Mouse (Mus musculus) lung, postnatal 0 days (tissue): ENCODE measurements around the gene Gm28729. TPM values are rescaled to one million over a fixed set of nuclear protein-coding genes. Genes with fewer than 3 reads are reported as not detected.

Experiments used
- ATAC-seq: fragments of 200-750 bp; cut with Nextera tagmentation; 2 replicates; pipeline ENCODE4 v1.8.0; 2017; ENCODE audit warnings: moderate library complexity
- DNase-seq: peaks from one replicate; pipeline ENCODE4 v3.0.0-alpha.2; 2016; ENCODE audit warnings: low spot score
- H3K27ac ChIP-seq: fragments of 300-500 bp; sonication (generic); 2 replicates; pipeline ENCODE4 v1.5.1; 2014; ENCODE audit warnings: antibody characterized with exemption, mild to moderate bottlenecking, low read length, mixed read lengths
- H3K27me3 ChIP-seq: fragments of 300-500 bp; sonication (generic); replicated peaks from 2 replicates; pipeline ENCODE4 v1.6.1; 2014; ENCODE audit warnings: low read length, mixed read lengths; ENCODE audit not compliant: insufficient read depth
- H3K36me3 ChIP-seq: fragments of 300-500 bp; sonication (generic); 2 replicates; pipeline ENCODE4 v1.6.1; 2014; ENCODE audit warnings: low read length, mixed read lengths; ENCODE audit not compliant: insufficient read depth
- H3K4me1 ChIP-seq: fragments of 300-500 bp; sonication (generic); 2 replicates; pipeline ENCODE4 v1.6.1; 2014; ENCODE audit warnings: antibody characterized with exemption, low read depth, low read length, mixed read lengths; ENCODE audit not compliant: insufficient read depth
- H3K4me2 ChIP-seq: fragments of 300-500 bp; sonication (generic); replicated peaks from 2 replicates; pipeline ENCODE4 v1.6.1; 2014; ENCODE audit warnings: low read depth, mild to moderate bottlenecking, low read length, moderate library complexity, mixed read lengths
- H3K4me3 ChIP-seq: fragments of 300-500 bp; sonication (generic); 2 replicates; pipeline ENCODE4 v1.5.1; 2014; ENCODE audit warnings: low read depth, low read length
- H3K9ac ChIP-seq: fragments of 300-500 bp; sonication (generic); replicated peaks from 2 replicates; pipeline ENCODE4 v1.6.1; 2014; ENCODE audit warnings: low read depth, mild to moderate bottlenecking
- H3K9me3 ChIP-seq: fragments of 300-500 bp; sonication (generic); 2 replicates; pipeline ENCODE4 v1.6.1; 2016; ENCODE audit warnings: low read length, mixed read lengths
- CTCF ChIP-seq: IDR thresholded peaks from 2 replicates; pipeline ENCODE4 v1.5.1; 2016; ENCODE audit warnings: antibody characterized with exemption, mild to moderate bottlenecking
- EP300 ChIP-seq: IDR thresholded peaks from 2 replicates; pipeline ENCODE4 v1.6.1; 2016; ENCODE audit warnings: antibody characterized with exemption, mild to moderate bottlenecking, control low read depth
- WGBS: fragments of 180-500 bp; shearing (Covaris S2); extraction: QIAGEN DNeasy Blood & Tissue Kit; methylation state at CpG from one replicate; pipeline ENCODE4 v1.1.7; 2014; 5-methylcytosine and 5-hydroxymethylcytosine counted together
- polyA plus RNA-seq: library from polyadenylated mRNA; unstranded; fragments of >200 nt; fragmentation: Nextera tagmentation; extraction: Ambion mirVana; gene quantifications from 2 replicates; pipeline ENCODE4 v1.2.1, GENCODE M21; 2015

Gene Gm28729
- 2.7 and 4.4 TPM in 2 replicates for polyA plus RNA-seq

DNA sequence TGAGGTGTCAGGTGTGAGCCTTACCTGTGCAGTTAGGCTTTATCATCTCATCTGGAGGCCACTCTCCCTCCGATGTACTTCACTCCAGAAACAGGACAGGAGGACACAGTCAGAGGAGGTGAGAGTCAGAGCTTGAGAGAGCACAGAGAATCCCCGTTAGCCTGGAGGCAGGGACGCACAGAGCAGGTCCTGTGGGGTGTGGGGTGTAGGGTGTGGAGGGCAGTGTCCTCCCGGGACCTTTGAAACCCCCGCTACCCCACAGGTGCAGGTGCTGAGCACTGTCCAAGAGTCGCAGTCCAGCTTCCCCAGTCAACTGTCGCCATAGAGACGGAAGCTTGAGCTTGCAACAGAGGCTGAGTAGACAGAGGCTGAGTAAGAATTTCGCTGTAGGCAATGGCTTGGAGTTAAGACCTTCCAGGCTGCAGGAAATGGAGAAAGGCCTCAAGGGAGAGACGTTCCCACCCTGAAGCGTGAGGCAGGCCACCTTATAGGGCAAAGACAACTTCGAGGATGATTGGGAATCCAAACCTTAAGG is at the start of gene Gm28729:
TSS of gene Gm28729 (minus strand) at position 293 of the 535 bp plus-strand sequence.
- 46% methylated on average over 12 of the region's 12 CpGs for WGBS
- DNase-seq = no peak

DNA sequence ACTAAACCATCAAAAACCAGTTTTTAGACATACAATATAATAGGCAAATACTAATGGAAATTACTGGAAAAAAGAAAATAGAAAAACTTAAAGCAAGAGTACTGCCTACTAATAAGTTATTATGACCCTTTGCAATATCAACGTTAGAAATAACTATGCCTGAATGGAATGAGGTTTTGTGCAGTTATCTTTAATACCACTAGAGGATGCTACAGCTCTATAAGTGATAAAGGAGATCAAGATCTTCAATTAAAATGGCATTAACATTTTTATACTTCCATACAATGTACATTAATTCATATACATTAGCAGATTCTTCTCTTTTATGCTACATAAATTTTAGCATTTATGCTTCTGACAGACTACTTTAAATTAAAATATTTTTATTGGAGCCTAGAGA is 48.2 kb upstream of the Gm28729 start:
- no peak overlapping the region for H3K27ac ChIP-seq
- H3K4me1 ChIP-seq = no peaks in the 10 kb centered on the region
- no peak overlapping the region for H3K4me3 ChIP-seq
- WGBS = 0% methylated on average over 1 of the region's 1 CpGs
- DNase-seq (peak; percentile 65), ATAC-seq (no peak)
- H3K9me3 ChIP-seq = no peaks in the 10 kb centered on the region
- no peak overlapping the region for H3K9ac ChIP-seq
- H3K4me2 ChIP-seq = no peak overlapping the region
- peaks cover 11% of the 10 kb centered on the region for H3K36me3 ChIP-seq
- TF ChIP-seq EP300 (no peak), CTCF (peak; percentile 91)
- H3K27me3 ChIP-seq = no peaks in the 10 kb centered on the region

More for the DNA sequence above, at the start of gene Gm28729:
- no peak within 1 kb of the TSS for H3K27ac ChIP-seq
- no peak for TF ChIP-seq EP300
- no peak for TF ChIP-seq CTCF
- no peaks in the 10 kb centered on the region for H3K9me3 ChIP-seq
- no peak within 1 kb of the TSS for H3K4me3 ChIP-seq
- H3K9ac ChIP-seq = no peak within 1 kb of the TSS
- ATAC-seq = peak; percentile 46
- H3K36me3 ChIP-seq = no peaks in the 10 kb centered on the region
- no peaks in the 10 kb centered on the region for H3K27me3 ChIP-seq
- H3K4me2 ChIP-seq = no peak within 1 kb of the TSS
- H3K4me1 ChIP-seq = no peaks in the 10 kb centered on the region

DNA sequence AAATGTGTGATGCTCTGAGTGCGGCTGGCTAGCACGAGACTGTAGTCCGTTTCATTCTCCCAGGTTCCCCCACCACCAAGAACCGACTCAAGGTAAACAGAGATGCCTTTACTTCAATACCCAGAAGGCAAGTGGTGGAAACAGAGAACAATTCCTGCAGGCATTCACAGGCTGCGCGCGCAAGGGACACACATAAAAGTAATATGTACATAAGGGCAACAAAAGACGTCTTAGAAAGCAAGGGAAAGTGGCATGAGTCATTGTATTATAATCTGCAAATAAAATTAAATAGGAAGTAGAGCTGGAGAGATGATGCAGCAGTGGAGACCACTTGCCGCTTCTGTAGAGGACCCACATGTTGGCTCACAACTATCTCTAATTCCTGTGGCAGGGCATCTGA is 47.7 kb upstream of the Gm28729 start:
- no peaks in the 10 kb centered on the region for H3K4me1 ChIP-seq
- no peak overlapping the region for H3K9ac ChIP-seq
- ATAC-seq (no peak), DNase-seq (no peak)
- H3K9me3 ChIP-seq = no peaks in the 10 kb centered on the region
- no peak overlapping the region for H3K27ac ChIP-seq
- no peak overlapping the region for H3K4me2 ChIP-seq
- H3K4me3 ChIP-seq = no peak overlapping the region
- no peaks in the 10 kb centered on the region for H3K27me3 ChIP-seq
- peaks cover 11% of the 10 kb centered on the region for H3K36me3 ChIP-seq
- TF ChIP-seq EP300 (no peak), CTCF (no peak)
- 82% methylated on average over 9 of the region's 9 CpGs for WGBS

DNA sequence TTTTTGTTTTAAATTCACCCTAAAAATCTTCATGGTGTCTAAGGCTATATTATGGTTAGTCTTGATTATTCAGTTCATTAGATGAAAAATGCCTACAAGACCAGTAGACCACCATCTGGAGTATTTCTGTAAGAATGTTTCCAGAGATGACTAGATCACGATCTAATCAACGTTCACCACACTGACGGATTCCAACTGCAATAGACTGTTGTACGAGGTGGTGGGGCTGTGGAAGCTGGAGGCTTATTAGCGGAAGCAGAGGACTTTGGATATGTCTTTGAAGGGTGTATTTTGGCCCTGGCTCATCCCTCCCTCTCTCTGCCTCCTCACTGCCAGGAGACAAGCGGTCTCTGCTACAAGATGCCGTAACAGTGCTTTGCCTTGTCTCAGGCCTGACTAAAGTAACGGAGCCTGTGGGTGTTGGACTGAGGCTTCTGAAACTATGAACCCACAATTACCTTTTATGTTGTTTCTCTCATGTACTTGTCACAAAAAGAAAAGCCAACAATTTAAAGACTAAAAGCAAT is 41.5 kb upstream of the Gm28729 start:
- WGBS = 77% methylated on average over 8 of the region's 8 CpGs
- TF ChIP-seq EP300 = no peak
- TF ChIP-seq CTCF = no peak
- Histone ChIP-seq H3K9me3 (no peaks in the 10 kb centered on the region), H3K4me3 (no peak overlapping the region), H3K4me2 (no peak overlapping the region), H3K27me3 (no peaks in the 10 kb centered on the region), H3K9ac (no peak overlapping the region), H3K4me1 (no peaks in the 10 kb centered on the region), H3K36me3 (peaks cover 13% of the 10 kb centered on the region), H3K27ac (no peak overlapping the region)
- DNase-seq (no peak), ATAC-seq (no peak)

DNA sequence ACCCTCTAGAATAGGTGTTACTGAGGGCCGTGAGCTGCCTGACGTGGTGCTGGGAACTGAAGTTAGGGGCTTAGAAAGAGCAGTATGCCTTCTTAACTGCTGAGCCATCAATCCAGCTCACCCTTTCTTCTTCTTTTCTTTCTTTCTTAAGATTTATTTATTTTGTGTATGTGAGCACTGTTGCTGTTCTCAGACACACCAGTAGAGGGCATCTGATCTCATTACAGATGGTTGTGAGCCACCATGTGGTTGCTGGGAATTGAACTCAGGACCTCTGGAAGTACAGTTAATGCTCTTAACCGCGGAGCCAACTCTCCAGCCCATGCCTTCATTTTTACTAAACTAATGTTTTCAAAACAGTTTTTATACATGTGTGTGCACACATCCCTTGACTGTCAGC is 38.4 kb upstream of the Gm28729 start:
- no peak for TF ChIP-seq EP300
- TF ChIP-seq CTCF = no peak
- no peaks in the 10 kb centered on the region for H3K4me1 ChIP-seq
- H3K36me3 ChIP-seq = peaks cover 23% of the 10 kb centered on the region; the same call in 1 of the 2 replicates
- H3K9ac ChIP-seq = no peak overlapping the region
- no peaks in the 10 kb centered on the region for H3K27me3 ChIP-seq
- H3K27ac ChIP-seq = no peak overlapping the region
- no peak overlapping the region for H3K4me3 ChIP-seq
- H3K9me3 ChIP-seq = no peaks in the 10 kb centered on the region
- no peak overlapping the region for H3K4me2 ChIP-seq
- ATAC-seq (no peak), DNase-seq (no peak)
- WGBS = 95% methylated on average over 4 of the region's 4 CpGs

DNA sequence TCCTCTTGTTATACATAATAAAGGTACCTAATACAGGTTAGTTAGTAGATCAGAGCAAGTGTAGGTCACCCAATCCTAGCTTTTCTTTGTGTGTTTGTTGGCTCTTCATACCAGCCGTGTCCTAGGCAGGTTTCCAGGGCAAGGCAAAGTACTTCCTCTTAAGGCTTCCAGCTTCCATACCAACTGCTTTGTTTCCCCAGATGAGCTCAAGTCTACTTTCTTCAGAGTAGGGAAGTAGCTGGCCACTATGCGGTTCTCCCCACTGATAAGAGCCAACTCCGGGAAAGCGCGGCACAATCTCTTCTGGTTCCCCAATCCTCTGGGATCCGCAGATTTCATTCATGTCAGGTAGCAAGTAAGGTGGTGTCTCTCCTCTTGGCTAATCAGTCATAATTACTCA is 34.1 kb upstream of the Gm28729 start:
- no peak for ATAC-seq
- Histone ChIP-seq H3K9ac (no peak overlapping the region), H3K36me3 (peaks cover 24% of the 10 kb centered on the region; the same call in 1 of the 2 replicates), H3K9me3 (no peaks in the 10 kb centered on the region), H3K27ac (no peak overlapping the region), H3K4me1 (no peaks in the 10 kb centered on the region), H3K4me2 (no peak overlapping the region), H3K4me3 (no peak overlapping the region), H3K27me3 (no peaks in the 10 kb centered on the region)
- WGBS = 85% methylated on average over 6 of the region's 6 CpGs
- DNase-seq = no peak
- TF ChIP-seq CTCF (no peak), EP300 (no peak)

DNA sequence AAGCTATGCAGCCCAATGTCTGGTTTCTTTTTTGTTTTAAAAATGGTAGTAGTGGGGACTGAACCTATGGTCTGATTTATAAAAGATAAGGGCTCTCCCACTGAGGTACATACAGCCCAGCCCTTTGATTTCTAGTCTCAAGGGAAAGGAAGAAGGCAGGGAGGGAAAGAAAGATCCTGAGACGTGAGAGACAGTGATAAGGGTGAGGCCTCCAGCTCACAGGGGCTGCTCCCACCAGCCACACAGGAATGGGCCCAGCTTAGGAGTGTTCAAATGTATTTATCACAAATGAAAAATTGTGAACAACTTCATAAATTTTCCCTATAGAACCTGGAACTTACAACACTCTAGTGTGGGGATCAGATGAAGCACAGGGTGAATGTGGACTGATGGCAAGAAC is 33.5 kb upstream of the Gm28729 start:
- H3K9ac ChIP-seq = no peak overlapping the region
- H3K4me1 ChIP-seq = no peaks in the 10 kb centered on the region
- no peak overlapping the region for H3K4me3 ChIP-seq
- ATAC-seq = no peak
- WGBS = 73% methylated on average over 1 of the region's 1 CpGs
- no peak for DNase-seq
- no peaks in the 10 kb centered on the region for H3K27me3 ChIP-seq
- no peaks in the 10 kb centered on the region for H3K9me3 ChIP-seq
- H3K4me2 ChIP-seq = no peak overlapping the region
- H3K27ac ChIP-seq = no peak overlapping the region
- peaks cover 24% of the 10 kb centered on the region; the same call in 1 of the 2 replicates for H3K36me3 ChIP-seq
- TF ChIP-seq CTCF (no peak), EP300 (no peak)
